Mouse (Mus musculus) bone marrow macrophage, adult 2 months (primary cell): ENCODE results near the gene Hist1h4k.

Experiments
- CTCF ChIP-seq: IDR thresholded peaks from 2 replicates; pipeline ENCODE4 v1.5.1; 2012; ENCODE audit warnings: low read depth, mild to moderate bottlenecking, low read length, moderate library complexity
- POLR2A ChIP-seq: IDR thresholded peaks from 2 replicates; pipeline ENCODE4 v1.6.1; 2012; ENCODE audit warnings: mild to moderate bottlenecking, low read depth, low read length, borderline replicate concordance

DNA sequence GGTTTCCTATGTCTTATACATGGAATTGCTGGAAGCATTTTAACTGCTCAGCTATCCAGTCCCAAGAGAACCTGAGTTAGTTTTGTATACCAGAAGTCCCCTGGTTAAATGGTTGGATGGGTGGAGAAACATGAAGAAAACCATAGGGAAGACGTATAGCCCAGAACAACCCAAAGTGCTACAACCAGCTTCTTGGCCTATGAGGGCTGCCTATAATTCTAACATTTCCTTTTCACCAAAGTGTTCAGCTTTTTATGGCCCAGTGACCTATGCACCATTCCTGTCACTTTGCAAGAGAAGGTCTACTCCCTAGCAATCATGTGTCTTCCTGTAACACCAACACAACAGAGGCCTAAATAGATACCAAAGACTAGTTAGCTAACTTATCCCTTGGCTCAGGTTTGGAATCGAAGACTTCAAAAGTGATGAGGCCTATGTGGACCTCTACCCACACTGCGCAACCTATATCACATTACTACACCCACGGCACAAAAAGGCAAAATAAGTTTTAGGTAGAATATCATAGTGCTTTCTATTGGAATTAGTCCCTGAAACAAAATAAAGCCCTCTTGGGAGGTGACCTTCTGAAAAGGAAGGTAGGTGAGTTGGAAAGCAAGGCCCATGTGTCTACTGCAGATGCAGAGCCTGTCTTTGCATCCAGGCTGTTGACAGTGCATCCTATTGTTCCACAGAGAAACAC is 31.8 kb downstream of the Hist1h4k start:
- no peak for TF ChIP-seq CTCF
- no peak for TF ChIP-seq POLR2A
